Mouse (Mus musculus) testis, adult 2 months (tissue): ENCODE results near the gene Gm30302. TPM values are rescaled to one million over a fixed set of nuclear protein-coding genes. Genes with fewer than 3 reads are reported as not detected.
"Not testable (repeated sequence)": the region's sequence is repeated elsewhere in the genome, so short reads cannot be mapped to it uniquely, and the experiment has no call there.

Source experiments
- H3K27ac ChIP-seq: fragments of 200-500 bp; 2 replicates; pipeline ENCODE4 v1.5.1; 2012; ENCODE audit warnings: low read depth, low read length; ENCODE audit not compliant: control insufficient read depth, insufficient read depth
- H3K27me3 ChIP-seq: fragments of 200-500 bp; 2 replicates; pipeline ENCODE4 v1.6.1; 2012; ENCODE audit warnings: mild to moderate bottlenecking, low read length, moderate library complexity; ENCODE audit not compliant: control insufficient read depth, insufficient read depth
- H3K36me3 ChIP-seq: fragments of 200-500 bp; 2 replicates; pipeline ENCODE4 v1.6.1; 2012; ENCODE audit warnings: mild to moderate bottlenecking, low read length; ENCODE audit not compliant: control insufficient read depth, insufficient read depth
- H3K4me1 ChIP-seq: fragments of 200-500 bp; 2 replicates; pipeline ENCODE4 v1.6.1; 2012; ENCODE audit warnings: low read length; ENCODE audit not compliant: control insufficient read depth, insufficient read depth
- H3K4me3 ChIP-seq: fragments of 200-500 bp; 2 replicates; pipeline ENCODE4 v1.5.1; 2012; ENCODE audit warnings: low read depth, mild to moderate bottlenecking, low read length, moderate library complexity, mixed read lengths; ENCODE audit not compliant: control insufficient read depth
- CTCF ChIP-seq: fragments of 200-500 bp; IDR thresholded peaks from 2 replicates; pipeline ENCODE4 v1.5.1; 2012; ENCODE audit warnings: low read depth, mild to moderate bottlenecking, inconsistent platforms, low read length, moderate library complexity; ENCODE audit not compliant: control insufficient read depth, insufficient read depth, insufficient replicate concordance
- POLR2A ChIP-seq: fragments of 200-500 bp; IDR thresholded peaks from 2 replicates; pipeline ENCODE4 v1.6.1; 2012; ENCODE audit warnings: low read depth, mild to moderate bottlenecking, inconsistent platforms, low read length, moderate library complexity; ENCODE audit not compliant: control insufficient read depth
- polyA plus RNA-seq: library from polyadenylated mRNA; depleted of rRNA; stranded (reverse); fragments of >200 nt; gene quantifications from 2 replicates; pipeline ENCODE4 v1.2.3, GENCODE M21; 2012

The Gm30302 gene
- polyA plus RNA-seq, 1 experiment = 19.7 TPM

DNA sequence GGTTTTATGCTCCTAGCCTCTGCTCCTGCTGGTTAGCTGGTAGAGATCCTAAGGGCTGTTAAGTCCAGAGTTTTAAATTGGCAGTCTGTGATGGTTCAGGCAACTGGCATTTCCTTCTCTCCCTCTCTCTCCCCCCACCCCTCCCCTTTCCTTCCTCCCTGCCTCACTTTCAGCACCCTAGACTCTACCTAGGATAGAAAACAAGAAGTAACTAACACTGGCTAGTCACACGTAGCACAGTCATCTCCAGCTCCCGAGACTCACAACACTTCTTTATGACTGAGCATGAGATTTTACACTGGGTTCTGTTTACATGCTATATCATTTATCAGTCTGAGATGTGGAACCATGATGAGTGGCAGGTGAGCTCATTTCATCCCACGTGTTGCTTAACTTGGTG lies 16.2 kb upstream of the Gm30302 start:
- TF ChIP-seq POLR2A (no peak), CTCF (no peak)
- no peaks in the 10 kb centered on the region for H3K36me3 ChIP-seq

DNA sequence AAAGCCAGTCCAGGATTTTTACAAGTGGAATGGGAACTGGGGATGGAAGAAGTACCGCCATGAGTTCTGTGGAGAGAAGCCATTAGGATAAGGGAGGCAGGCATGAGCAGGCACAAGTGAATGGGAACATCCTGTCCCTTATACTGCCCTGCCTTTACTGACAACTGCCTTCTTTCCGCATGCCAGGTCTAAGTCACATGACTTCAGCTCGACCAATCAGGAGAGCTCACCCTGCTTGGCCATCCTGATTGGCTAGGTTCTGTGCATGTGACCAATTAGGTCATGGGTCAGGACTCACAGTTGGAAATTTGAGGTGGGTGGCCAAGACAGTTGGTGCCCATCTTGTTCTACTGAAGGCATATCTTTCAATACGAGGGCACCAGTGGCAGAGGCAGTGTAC lies 15.6 kb upstream of the Gm30302 start:
- H3K27me3 ChIP-seq = no peaks in the 10 kb centered on the region
- TF ChIP-seq POLR2A (peak; percentile 71; the same call in 1 of the 2 replicates), CTCF (no peak)
- 0 out of 2 replicates have a peak, but pooled peaks cover 3% of the 10 kb centered on the region for H3K4me1 ChIP-seq
- peak overlapping the region; percentile 98 for H3K27ac ChIP-seq
- H3K36me3 ChIP-seq = no peaks in the 10 kb centered on the region
- H3K4me3 ChIP-seq = peak overlapping the region; percentile 89

More for the DNA sequence above, 16.2 kb upstream of the Gm30302 start:
- no peaks in the 10 kb centered on the region for H3K27me3 ChIP-seq
- peak overlapping the region; percentile 89 for H3K4me3 ChIP-seq
- peak overlapping the region; percentile 98 for H3K27ac ChIP-seq
- H3K4me1 ChIP-seq = 0 out of 2 replicates have a peak, but pooled peaks cover 3% of the 10 kb centered on the region

DNA sequence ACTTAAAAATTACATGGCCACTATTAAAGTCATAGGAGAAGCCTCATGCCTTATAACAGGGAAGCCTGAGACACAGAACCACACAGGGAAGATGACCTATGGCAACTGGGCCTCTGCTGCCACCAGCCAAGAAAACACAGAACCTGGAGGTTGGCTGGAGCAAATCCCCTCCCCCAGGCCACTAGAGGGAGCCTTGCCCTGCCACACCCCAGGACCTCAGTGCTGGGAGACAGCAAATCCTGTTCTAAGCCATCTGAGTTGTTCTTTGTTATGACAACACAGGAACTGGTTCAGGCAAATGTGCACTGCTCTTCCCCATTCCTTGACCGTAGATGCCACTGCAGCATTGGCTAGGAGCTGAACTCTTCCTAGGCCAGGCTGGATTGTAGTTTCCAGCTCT lies 8.3 kb upstream of the Gm30302 start:
- no peaks in the 10 kb centered on the region for H3K27me3 ChIP-seq
- no peaks in the 10 kb centered on the region for H3K36me3 ChIP-seq
- peak; percentile 12; the same call in 1 of the 2 replicates for TF ChIP-seq CTCF
- TF ChIP-seq POLR2A = no peak
- no peak overlapping the region for H3K4me3 ChIP-seq
- no peak overlapping the region for H3K27ac ChIP-seq
- no peaks in the 10 kb centered on the region for H3K4me1 ChIP-seq

GRCm38 (mm10) chr13:49788563-49789393 lies 10.0 kb downstream of the Gm30302 start:
- Histone ChIP-seq H3K4me3 (peak overlapping the region; percentile 56), H3K27me3 (no peaks in the 10 kb centered on the region), H3K27ac (no peak overlapping the region), H3K36me3 (peaks cover 1% of the 10 kb centered on the region), H3K4me1 (no peaks in the 10 kb centered on the region)
- TF ChIP-seq POLR2A (no peak), CTCF (no peak)

DNA sequence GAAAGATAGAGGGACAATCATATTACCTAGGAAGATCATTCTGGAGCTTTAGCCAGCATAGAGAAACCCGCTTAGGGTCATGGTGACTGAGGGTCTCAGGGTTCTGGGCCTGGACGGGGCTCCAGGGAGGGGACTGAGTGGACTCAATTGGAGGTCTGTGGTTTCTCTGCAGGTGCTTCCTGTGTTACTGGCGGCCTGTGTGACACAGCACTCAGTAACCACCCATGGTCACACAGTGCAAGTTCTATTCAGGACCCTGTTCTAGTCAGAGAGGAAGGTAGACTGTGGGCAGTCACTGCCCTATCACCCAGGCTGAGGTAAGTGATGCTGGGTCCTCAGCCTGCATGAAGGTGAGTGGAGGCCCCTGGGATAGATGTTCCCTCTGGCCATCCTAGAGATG lies 14.9 kb downstream of the Gm30302 start:
- Histone ChIP-seq H3K4me3 (no peak overlapping the region), H3K36me3 (peaks cover 1% of the 10 kb centered on the region), H3K27ac (no peak overlapping the region)

GRCm38 (mm10) chr13:49771536-49771935 lies 27.3 kb downstream of the Gm30302 start:
- not testable (repeated sequence) for H3K4me1 ChIP-seq, H3K4me3 ChIP-seq, H3K27me3 ChIP-seq, H3K27ac ChIP-seq, H3K36me3 ChIP-seq

More for the DNA sequence above, 14.9 kb downstream of the Gm30302 start:
- no peaks in the 10 kb centered on the region for H3K27me3 ChIP-seq
- H3K4me1 ChIP-seq = no peaks in the 10 kb centered on the region
- TF ChIP-seq POLR2A = no peak

GRCm38 (mm10) chr13:49769111-49769510 lies 29.7 kb downstream of the Gm30302 start:
- Histone ChIP-seq H3K27ac (no peak overlapping the region), H3K4me1 (no peaks in the 10 kb centered on the region), H3K4me3 (no peak overlapping the region), H3K27me3 (no peaks in the 10 kb centered on the region), H3K36me3 (0 out of 2 replicates have a peak, but pooled peaks cover 2% of the 10 kb centered on the region)
- no peak for TF ChIP-seq CTCF
- no peak for TF ChIP-seq POLR2A
